Mouse (Mus musculus): ENCODE measurements around the gene Slc6a11. TPM values are rescaled to one million over a fixed set of nuclear protein-coding genes. Genes with fewer than 3 reads are reported as not detected.

Gene Slc6a11
- polyA plus RNA-seq, 1 experiment from 2014 or later: not detected

DNA sequence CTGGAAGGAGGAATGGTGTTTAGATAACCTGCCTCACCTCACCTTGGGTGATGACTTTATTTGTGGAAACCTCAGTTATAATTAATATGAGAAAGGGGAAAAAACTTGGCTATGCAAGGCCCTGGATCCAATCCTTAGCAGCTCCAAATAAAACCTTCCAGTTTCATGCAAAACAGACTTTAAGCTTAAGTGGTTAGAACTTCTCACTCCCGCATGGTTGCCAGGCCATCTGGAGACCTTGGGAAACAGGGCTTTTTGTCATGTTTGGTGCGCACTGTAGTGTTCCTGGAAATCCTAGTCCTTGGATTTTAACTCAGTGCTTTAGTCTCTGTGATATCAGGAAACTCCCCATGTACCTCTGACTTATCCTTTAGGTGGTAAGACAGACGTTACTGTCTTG is 47.1 kb downstream of the Slc6a11 start:
- peaks cover 20% of the 10 kb centered on the region for H3K27me3 ChIP-seq (ENCODE audit: control insufficient read depth, insufficient read depth, low read length)
- H3K4me2 ChIP-seq (ENCODE audit: low read length): no peak overlapping the region
- no peak overlapping the region for H3K9ac ChIP-seq (ENCODE audit: low read length)
- 75% methylated on average over 3 of the region's 3 CpGs for WGBS
- no peaks in the 10 kb centered on the region for H3K36me3 ChIP-seq (ENCODE audit: control insufficient read depth, insufficient read depth, low read length)
- no peaks in the 10 kb centered on the region for H3K9me3 ChIP-seq (ENCODE audit: control insufficient read depth, low read length)
- H3K27ac ChIP-seq (replicated peaks in 1 of 2; ENCODE audit: control insufficient read depth in 1 of 2, insufficient read depth in 1 of 2, low read depth in 2 of 2, low read length in 2 of 2): no peak overlapping the region
- no peaks in the 10 kb centered on the region for H3K4me1 ChIP-seq (ENCODE audit: control insufficient read depth in 2 of 2, insufficient read depth in 2 of 2, low read length in 2 of 2)
- no peak for ATAC-seq (ENCODE audit: insufficient number of reproducible peaks, insufficient read depth, low FRiP score, low read depth)
- no peak overlapping the region for H3K4me3 ChIP-seq (ENCODE audit: control insufficient read depth in 1 of 2, insufficient read depth in 1 of 2, low read depth in 1 of 2, low read length in 2 of 2)

DNA sequence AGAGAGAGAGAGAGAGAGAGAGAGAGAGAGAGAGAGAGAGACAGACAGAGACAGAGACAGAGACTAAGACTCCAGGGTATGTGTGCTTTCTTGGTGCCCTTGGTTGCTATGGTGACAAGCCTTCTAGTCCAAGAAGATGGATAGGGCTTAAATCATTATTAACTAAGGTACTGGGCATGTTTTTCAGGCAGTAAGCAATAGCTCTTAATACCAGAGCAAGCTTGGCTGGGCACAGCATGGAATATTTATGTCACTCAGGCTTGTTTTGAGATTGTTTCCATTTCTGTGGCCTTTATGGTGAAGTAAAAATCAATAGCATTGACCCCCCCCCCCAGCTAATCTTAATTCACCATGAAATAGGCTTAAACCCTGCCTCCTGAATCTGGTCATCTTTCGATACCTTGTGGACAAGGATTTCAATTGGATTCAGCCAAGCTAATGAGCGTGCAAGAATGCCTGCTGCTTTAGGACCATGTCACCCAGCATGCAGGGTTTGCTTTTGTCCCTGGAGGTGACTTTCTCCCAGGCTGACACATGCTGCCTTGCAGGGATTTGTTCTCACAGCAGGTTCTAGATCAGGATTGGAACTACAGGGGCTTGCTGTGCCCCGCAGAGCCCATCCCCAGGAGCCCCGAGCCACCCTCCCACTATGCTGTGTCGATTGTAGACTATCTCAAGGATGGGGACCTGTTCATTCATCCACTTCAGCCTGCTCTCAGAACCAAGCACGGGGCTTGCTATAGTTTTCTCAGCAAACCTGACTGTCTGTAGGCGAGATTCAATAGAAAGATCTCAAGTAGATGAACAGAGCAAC is 51.5 kb downstream of the Slc6a11 start:
- no peaks in the 10 kb centered on the region for H3K9me3 ChIP-seq (ENCODE audit: control insufficient read depth, low read length)
- no peak overlapping the region for H3K27ac ChIP-seq (replicated peaks in 1 of 2; ENCODE audit: control insufficient read depth in 1 of 2, insufficient read depth in 1 of 2, low read depth in 2 of 2, low read length in 2 of 2)
- H3K27me3 ChIP-seq (ENCODE audit: control insufficient read depth, insufficient read depth, low read length): no peaks in the 10 kb centered on the region
- 51% methylated on average over 7 of the region's 7 CpGs for WGBS
- no peak overlapping the region for H3K9ac ChIP-seq (ENCODE audit: low read length)
- no peaks in the 10 kb centered on the region for H3K4me1 ChIP-seq (ENCODE audit: control insufficient read depth in 2 of 2, insufficient read depth in 2 of 2, low read length in 2 of 2)
- no peak overlapping the region for H3K4me3 ChIP-seq (ENCODE audit: control insufficient read depth in 1 of 2, insufficient read depth in 1 of 2, low read depth in 1 of 2, low read length in 2 of 2)
- no peak for ATAC-seq (ENCODE audit: insufficient number of reproducible peaks, insufficient read depth, low FRiP score, low read depth)
- H3K4me2 ChIP-seq (ENCODE audit: low read length): no peak overlapping the region
- H3K36me3 ChIP-seq (ENCODE audit: control insufficient read depth, insufficient read depth, low read length): no peaks in the 10 kb centered on the region

DNA sequence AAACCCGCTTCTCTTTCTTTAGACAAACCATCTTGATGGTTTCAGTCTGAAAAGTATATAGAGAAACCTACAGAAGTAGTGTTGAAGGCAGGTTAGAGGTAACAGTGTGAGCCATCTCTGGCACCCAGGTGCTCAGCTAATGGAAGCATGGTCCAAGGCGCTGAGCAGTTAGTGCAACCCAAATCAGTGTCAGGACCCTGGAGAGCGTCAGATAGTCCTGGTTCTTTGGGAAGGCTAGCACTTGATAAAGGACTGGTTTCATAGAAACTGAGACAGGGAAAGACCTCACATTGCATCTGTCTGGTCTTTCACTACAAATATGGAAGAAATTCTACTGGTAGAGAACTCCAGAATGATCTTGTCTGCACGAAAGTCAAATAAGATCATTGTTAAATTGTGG is 56.1 kb downstream of the Slc6a11 start:
- no peak overlapping the region for H3K4me2 ChIP-seq (ENCODE audit: low read length)
- 37% methylated on average over 4 of the region's 4 CpGs for WGBS
- no peak for ATAC-seq (ENCODE audit: insufficient number of reproducible peaks, insufficient read depth, low FRiP score, low read depth)
- H3K4me3 ChIP-seq (ENCODE audit: control insufficient read depth in 1 of 2, insufficient read depth in 1 of 2, low read depth in 1 of 2, low read length in 2 of 2): no peak overlapping the region
- no peaks in the 10 kb centered on the region for H3K36me3 ChIP-seq (ENCODE audit: control insufficient read depth, insufficient read depth, low read length)
- H3K4me1 ChIP-seq (ENCODE audit: control insufficient read depth in 2 of 2, insufficient read depth in 2 of 2, low read length in 2 of 2): no peaks in the 10 kb centered on the region
- no peak overlapping the region for H3K27ac ChIP-seq (replicated peaks in 1 of 2; ENCODE audit: control insufficient read depth in 1 of 2, insufficient read depth in 1 of 2, low read depth in 2 of 2, low read length in 2 of 2)
- H3K9ac ChIP-seq (ENCODE audit: low read length): no peak overlapping the region
- 0 out of 2 replicates have a peak, but pooled peaks cover 3% of the 10 kb centered on the region for H3K9me3 ChIP-seq (ENCODE audit: control insufficient read depth, low read length)
- H3K27me3 ChIP-seq (ENCODE audit: control insufficient read depth, insufficient read depth, low read length): no peaks in the 10 kb centered on the region

DNA sequence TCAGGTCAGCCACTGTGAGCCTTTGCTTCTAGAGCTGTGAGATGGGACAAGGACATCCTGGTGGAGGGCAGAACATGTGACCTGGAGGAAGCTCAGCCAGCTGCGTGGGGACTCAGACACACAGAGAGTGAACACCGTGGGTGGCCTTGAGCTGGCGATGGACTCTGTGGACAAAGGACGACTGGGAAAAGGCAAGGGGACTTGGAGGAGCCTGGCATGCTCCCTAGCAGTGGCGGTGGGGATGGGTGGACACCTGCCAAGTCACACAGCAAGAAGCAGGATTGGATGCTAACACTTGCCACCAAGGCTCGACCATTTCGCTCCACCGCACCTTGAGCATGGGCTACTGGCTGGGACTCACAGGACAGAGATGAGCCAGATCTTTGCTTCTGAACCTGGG is 57.8 kb downstream of the Slc6a11 start:
- H3K4me3 ChIP-seq (ENCODE audit: control insufficient read depth in 1 of 2, insufficient read depth in 1 of 2, low read depth in 1 of 2, low read length in 2 of 2): no peak overlapping the region
- WGBS: 73% methylated on average over 8 of the region's 8 CpGs

DNA sequence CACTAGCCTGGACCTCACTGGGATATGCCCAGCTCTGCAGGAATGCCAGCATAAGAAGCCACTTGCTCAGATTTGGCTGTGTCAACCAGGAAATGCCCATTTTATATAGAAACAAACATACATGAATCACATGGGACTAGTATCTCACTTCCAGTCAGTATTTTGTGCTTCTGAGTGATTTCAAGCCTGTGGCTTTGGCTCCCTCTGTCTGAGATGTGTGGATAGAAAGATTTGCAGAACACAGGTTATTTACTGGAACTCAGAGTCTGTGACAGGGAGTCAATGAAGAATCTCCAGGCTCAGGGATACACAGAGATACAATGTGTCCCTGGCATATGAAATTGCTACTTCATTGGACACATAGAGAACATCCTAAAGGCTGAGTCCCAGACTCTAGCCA is 65.0 kb downstream of the Slc6a11 start:
- ATAC-seq (ENCODE audit: insufficient number of reproducible peaks, insufficient read depth, low FRiP score, low read depth): no peak
- Histone ChIP-seq H3K4me1 (ENCODE audit: control insufficient read depth in 2 of 2, insufficient read depth in 2 of 2, low read length in 2 of 2) (no peaks in the 10 kb centered on the region), H3K27me3 (ENCODE audit: control insufficient read depth, insufficient read depth, low read length) (peaks cover 3% of the 10 kb centered on the region; the same call in 1 of the 2 replicates), H3K27ac (replicated peaks in 1 of 2; ENCODE audit: control insufficient read depth in 1 of 2, insufficient read depth in 1 of 2, low read depth in 2 of 2, low read length in 2 of 2) (no peak overlapping the region), H3K9me3 (ENCODE audit: control insufficient read depth, low read length) (0 out of 2 replicates have a peak, but pooled peaks cover 3% of the 10 kb centered on the region), H3K4me2 (ENCODE audit: low read length) (no peak overlapping the region), H3K36me3 (ENCODE audit: control insufficient read depth, insufficient read depth, low read length) (no peaks in the 10 kb centered on the region), H3K4me3 (ENCODE audit: control insufficient read depth in 1 of 2, insufficient read depth in 1 of 2, low read depth in 1 of 2, low read length in 2 of 2) (no peak overlapping the region), H3K9ac (ENCODE audit: low read length) (no peak overlapping the region)

More for the DNA sequence above, 57.8 kb downstream of the Slc6a11 start:
- Histone ChIP-seq H3K27ac (replicated peaks in 1 of 2; ENCODE audit: control insufficient read depth in 1 of 2, insufficient read depth in 1 of 2, low read depth in 2 of 2, low read length in 2 of 2) (no peak overlapping the region), H3K36me3 (ENCODE audit: control insufficient read depth, insufficient read depth, low read length) (no peaks in the 10 kb centered on the region), H3K27me3 (ENCODE audit: control insufficient read depth, insufficient read depth, low read length) (no peaks in the 10 kb centered on the region), H3K9me3 (ENCODE audit: control insufficient read depth, low read length) (0 out of 2 replicates have a peak, but pooled peaks cover 3% of the 10 kb centered on the region), H3K9ac (ENCODE audit: low read length) (no peak overlapping the region), H3K4me1 (ENCODE audit: control insufficient read depth in 2 of 2, insufficient read depth in 2 of 2, low read length in 2 of 2) (no peaks in the 10 kb centered on the region), H3K4me2 (ENCODE audit: low read length) (no peak overlapping the region)
- ATAC-seq (ENCODE audit: insufficient number of reproducible peaks, insufficient read depth, low FRiP score, low read depth): no peak

DNA sequence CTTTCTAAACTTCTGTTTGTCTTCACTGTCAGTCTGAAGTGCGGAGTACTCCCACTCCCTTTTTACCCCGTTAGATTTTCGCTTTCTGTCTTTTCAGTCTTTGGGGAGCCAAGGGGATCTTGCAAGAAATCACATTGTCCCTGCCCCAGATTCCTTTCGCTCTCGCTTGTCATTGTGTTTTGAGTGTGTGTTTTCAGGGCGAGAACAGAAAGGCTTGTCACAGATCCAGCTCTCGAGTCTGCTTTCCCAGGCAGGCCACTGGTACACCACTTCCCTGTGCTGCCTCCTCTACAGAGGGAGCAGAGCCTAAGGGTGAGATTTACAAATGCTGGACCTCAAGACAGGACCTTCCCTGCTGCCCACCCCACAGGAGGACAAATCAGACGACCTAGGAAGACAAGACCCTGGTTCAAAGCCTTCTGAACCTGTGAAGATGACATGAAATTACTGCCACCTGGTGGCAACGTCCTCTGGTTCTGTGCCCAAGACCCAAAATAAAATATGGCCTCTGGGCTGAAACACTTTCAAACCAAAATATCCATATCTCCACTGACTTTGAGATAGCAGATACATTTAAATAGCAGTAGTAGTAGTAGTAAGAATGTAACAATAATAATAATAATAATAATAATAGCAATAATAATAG is 68.3 kb downstream of the Slc6a11 start:
- no peak overlapping the region for H3K4me3 ChIP-seq (ENCODE audit: control insufficient read depth in 1 of 2, insufficient read depth in 1 of 2, low read depth in 1 of 2, low read length in 2 of 2)
- no peak overlapping the region for H3K27ac ChIP-seq (replicated peaks in 1 of 2; ENCODE audit: control insufficient read depth in 1 of 2, insufficient read depth in 1 of 2, low read depth in 2 of 2, low read length in 2 of 2)
- H3K4me2 ChIP-seq (ENCODE audit: low read length): no peak overlapping the region
- H3K36me3 ChIP-seq (ENCODE audit: control insufficient read depth, insufficient read depth, low read length): no peaks in the 10 kb centered on the region
- H3K4me1 ChIP-seq (ENCODE audit: control insufficient read depth in 2 of 2, insufficient read depth in 2 of 2, low read length in 2 of 2): no peaks in the 10 kb centered on the region
- no peak for ATAC-seq (ENCODE audit: insufficient number of reproducible peaks, insufficient read depth, low FRiP score, low read depth)
- H3K9ac ChIP-seq (ENCODE audit: low read length): no peak overlapping the region
- H3K27me3 ChIP-seq (ENCODE audit: control insufficient read depth, insufficient read depth, low read length): peaks cover 3% of the 10 kb centered on the region; the same call in 1 of the 2 replicates
- 54% methylated on average over 9 of the region's 9 CpGs for WGBS
- no peaks in the 10 kb centered on the region for H3K9me3 ChIP-seq (ENCODE audit: control insufficient read depth, low read length)

DNA sequence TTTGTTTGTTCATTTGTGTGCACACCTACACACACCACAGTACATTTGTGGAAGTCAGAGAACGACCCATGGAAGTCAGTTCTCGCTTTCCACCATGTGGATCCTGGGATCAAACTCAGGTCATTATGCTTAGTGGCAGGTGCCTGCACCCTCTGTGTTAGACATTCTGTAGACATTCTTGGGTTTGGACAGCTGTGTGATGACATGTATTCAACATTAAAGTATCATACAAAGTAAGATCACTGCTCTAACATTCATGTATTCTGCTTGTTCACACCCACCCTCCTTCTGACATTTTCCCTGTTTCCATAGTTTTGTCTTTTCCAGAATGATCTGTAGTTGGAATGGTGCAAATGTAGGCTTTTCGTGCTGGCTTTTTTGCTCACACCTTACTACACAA is 73.5 kb downstream of the Slc6a11 start:
- 62% methylated on average over 3 of the region's 3 CpGs for WGBS
- no peaks in the 10 kb centered on the region for H3K4me1 ChIP-seq (ENCODE audit: control insufficient read depth in 2 of 2, insufficient read depth in 2 of 2, low read length in 2 of 2)
- H3K27me3 ChIP-seq (ENCODE audit: control insufficient read depth, insufficient read depth, low read length): no peaks in the 10 kb centered on the region
- no peak for ATAC-seq (ENCODE audit: insufficient number of reproducible peaks, insufficient read depth, low FRiP score, low read depth)
- no peak overlapping the region for H3K4me2 ChIP-seq (ENCODE audit: low read length)
- H3K9me3 ChIP-seq (ENCODE audit: control insufficient read depth, low read length): no peaks in the 10 kb centered on the region
- H3K27ac ChIP-seq (replicated peaks in 1 of 2; ENCODE audit: control insufficient read depth in 1 of 2, insufficient read depth in 1 of 2, low read depth in 2 of 2, low read length in 2 of 2): no peak overlapping the region
- no peaks in the 10 kb centered on the region for H3K36me3 ChIP-seq (ENCODE audit: control insufficient read depth, insufficient read depth, low read length)
- H3K9ac ChIP-seq (ENCODE audit: low read length): no peak overlapping the region
- H3K4me3 ChIP-seq (ENCODE audit: control insufficient read depth in 1 of 2, insufficient read depth in 1 of 2, low read depth in 1 of 2, low read length in 2 of 2): no peak overlapping the region

Data from heart, embryonic 14.5 days (tissue).